Mouse (Mus musculus): Measurements from ENCODE around the gene Il17rb.

DNA sequence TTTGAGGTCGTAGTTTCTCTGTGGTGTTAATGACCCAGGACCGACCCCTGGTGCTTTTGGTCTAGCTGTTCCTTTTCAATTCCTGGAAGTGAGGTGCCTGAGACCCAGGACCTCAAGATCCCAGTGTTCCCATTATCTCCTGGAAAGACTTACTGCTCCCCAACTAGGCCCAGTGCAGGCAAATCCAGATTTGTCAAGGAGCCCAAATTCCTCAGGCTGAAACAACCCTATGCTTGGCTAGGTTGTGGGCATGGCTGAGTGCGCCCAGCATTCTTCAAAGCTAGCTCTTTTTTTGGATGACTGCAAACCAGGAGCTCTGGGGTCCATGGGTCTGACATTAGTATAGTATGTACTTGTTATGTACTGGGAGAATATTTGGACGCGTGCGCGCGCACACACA, 10.7 kb upstream of the Il17rb start:
- TF ChIP-seq CTCF (IDR thresholded peaks at IDR 0.05; ENCODE audit: low read depth, low read length) (no peak), GATA1 (IDR thresholded peaks at IDR 0.05; ENCODE audit: borderline replicate concordance, low read length) (no peak), TAL1 (conservative IDR thresholded peaks at IDR 0.05; ENCODE audit: low read depth, low read length) (no peak)

Measured in G1E (cell line).